Mouse (Mus musculus): ENCODE measurements at regions not wholly inside any gene's neighbourhood (a gene's known extent, or its start where the extent isn't known, plus 50 kb on each side); places are given as distances from the start of the nearest gene placed in this dataset.
"Not testable (repeated sequence)": the region's sequence is repeated elsewhere in the genome, so short reads cannot be mapped to it uniquely, and the experiment has no call there.

DNA sequence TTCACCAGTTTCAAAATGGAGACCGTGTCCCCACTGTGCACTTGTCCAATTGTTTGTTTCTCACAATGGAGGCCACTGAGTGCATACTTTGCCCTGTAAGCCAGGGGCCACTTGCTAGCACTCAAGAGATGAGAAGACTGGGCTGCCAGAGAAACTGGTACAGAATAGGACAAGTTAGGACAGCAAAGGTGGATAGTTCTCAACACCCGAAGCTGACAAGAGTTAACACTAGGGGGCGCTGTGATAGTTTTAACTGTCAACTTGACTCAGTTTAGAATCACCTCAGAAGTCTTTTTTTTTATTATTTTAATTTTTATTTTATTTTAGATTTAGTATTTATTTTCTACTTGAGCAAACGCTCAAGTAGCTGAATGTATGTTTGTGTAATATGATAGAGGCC is 188.2 kb upstream of the Asap2 start:
- WGBS (ENCODE audit: insufficient replicate concordance) = 53% methylated on average over 3 of the region's 4 CpGs
- not testable (repeated sequence) for H3K36me3 ChIP-seq (replicated peaks; ENCODE audit: insufficient read depth, low read length); H3K4me3 ChIP-seq (ENCODE audit: low read depth, low read length); H3K27ac ChIP-seq (ENCODE audit: low read depth); DNase-seq; H3K4me1 ChIP-seq (ENCODE audit: insufficient read depth); H3K9ac ChIP-seq (replicated peaks); H3K9me3 ChIP-seq (ENCODE audit: low read length); ATAC-seq; H3K27me3 ChIP-seq (ENCODE audit: insufficient read depth, low read length); H3K4me2 ChIP-seq (ENCODE audit: low read depth, low read length)

DNA sequence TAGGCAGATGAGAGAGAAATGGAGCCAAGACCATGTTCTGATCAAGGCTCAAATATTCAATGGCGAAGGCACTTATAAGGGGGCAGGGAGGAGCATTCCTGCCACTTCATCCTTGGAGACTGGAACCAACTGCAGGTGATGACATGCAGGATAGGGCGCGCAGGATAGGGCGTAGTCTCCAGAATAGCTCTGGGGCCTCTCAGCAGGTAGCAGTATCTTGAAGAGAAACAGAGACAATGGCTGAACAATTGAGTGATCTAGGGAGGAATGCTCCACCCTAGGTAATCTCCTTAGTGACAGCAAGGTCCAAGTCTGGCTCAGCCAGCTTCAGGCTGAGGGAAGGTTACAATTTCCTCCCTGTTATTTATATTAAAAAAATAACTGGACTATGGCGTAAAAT is 184.8 kb upstream of the Asap2 start:
- DNase-seq; ATAC-seq; H3K9me3 ChIP-seq (ENCODE audit: low read length); H3K4me3 ChIP-seq (ENCODE audit: low read depth, low read length); H3K9ac ChIP-seq (replicated peaks); H3K4me2 ChIP-seq (ENCODE audit: low read depth, low read length); H3K27me3 ChIP-seq (ENCODE audit: insufficient read depth, low read length); H3K4me1 ChIP-seq (ENCODE audit: insufficient read depth); H3K27ac ChIP-seq (ENCODE audit: low read depth); H3K36me3 ChIP-seq (replicated peaks; ENCODE audit: insufficient read depth, low read length): not testable (repeated sequence)
- 88% methylated on average over 4 of the region's 5 CpGs for WGBS (ENCODE audit: insufficient replicate concordance)

- H3K9me3 ChIP-seq (ENCODE audit: low read length) = no peaks in the 10 kb centered on the region
- H3K4me1 ChIP-seq (ENCODE audit: insufficient read depth) = no peaks in the 10 kb centered on the region
- 64% methylated on average over 2 of the region's 2 CpGs for WGBS (ENCODE audit: insufficient replicate concordance)
- H3K9ac ChIP-seq (replicated peaks) = no peak overlapping the region
- no peak overlapping the region for H3K4me3 ChIP-seq (ENCODE audit: low read depth, low read length)
- H3K27me3 ChIP-seq (ENCODE audit: insufficient read depth, low read length) = no peaks in the 10 kb centered on the region
- no peaks in the 10 kb centered on the region for H3K36me3 ChIP-seq (replicated peaks; ENCODE audit: insufficient read depth, low read length)
- no peak overlapping the region for H3K27ac ChIP-seq (ENCODE audit: low read depth)
- DNase-seq (no peak), ATAC-seq (no peak)
- TF ChIP-seq CTCF (IDR thresholded peaks at IDR 0.05; ENCODE audit: low read depth) (no peak), EP300 (IDR thresholded peaks at IDR 0.05; ENCODE audit: low read depth) (no peak)
- no peak overlapping the region for H3K4me2 ChIP-seq (ENCODE audit: low read depth, low read length)
These were observed 183.6 kb upstream of the Asap2 start for GRCm38 (mm10) chr12:20806681-20807080.

DNA sequence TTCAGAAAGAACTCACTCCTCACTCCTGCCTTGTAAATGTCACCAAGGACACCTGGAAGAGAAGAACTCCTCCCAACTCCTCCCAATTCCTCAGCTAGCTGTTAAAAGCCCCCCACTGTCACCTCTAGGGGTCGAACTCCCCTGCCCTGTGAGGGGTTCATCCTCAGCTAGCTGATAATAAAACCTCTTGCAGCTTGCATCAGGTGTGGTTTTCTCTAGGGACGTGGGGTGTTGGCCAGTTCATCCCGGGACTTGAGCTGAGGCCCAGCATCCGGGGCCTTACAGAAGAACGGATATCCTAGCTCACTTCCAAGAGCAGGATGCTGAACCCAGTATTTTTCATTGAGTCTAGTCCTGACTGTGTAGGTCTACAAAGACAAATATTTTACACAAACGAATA is 176.4 kb upstream of the Asap2 start:
- H3K36me3 ChIP-seq (replicated peaks; ENCODE audit: insufficient read depth, low read length); H3K27me3 ChIP-seq (ENCODE audit: insufficient read depth, low read length); H3K4me1 ChIP-seq (ENCODE audit: insufficient read depth); H3K4me3 ChIP-seq (ENCODE audit: low read depth, low read length); DNase-seq; H3K4me2 ChIP-seq (ENCODE audit: low read depth, low read length); H3K9me3 ChIP-seq (ENCODE audit: low read length); H3K27ac ChIP-seq (ENCODE audit: low read depth); ATAC-seq; H3K9ac ChIP-seq (replicated peaks): not testable (repeated sequence)
- 71% methylated on average over 6 of the region's 6 CpGs for whole genome bisulfite sequencing (ENCODE audit: insufficient replicate concordance)

DNA sequence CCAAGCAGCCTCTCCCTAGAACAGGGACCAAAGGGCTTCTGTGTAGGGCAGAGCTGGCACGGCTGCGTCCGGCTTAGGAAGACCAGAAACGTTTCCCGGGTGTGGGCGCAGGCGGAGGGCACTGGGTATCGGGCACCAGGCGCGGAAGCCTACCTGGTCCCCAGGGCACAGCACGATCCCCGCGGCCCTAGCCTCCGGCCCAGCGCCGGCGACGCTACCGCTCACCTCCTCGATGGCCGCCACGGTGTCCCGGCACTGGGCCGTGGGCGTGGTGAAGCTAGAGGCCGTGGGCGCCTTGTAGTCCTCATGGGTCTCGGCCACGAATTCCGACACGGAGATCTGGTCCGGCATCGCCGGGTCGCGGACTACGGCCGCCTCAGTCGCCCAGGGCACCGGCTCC is 175.1 kb upstream of the Asap2 start:
- peak overlapping the region; percentile 56 for H3K4me2 ChIP-seq (ENCODE audit: low read depth, low read length)
- WGBS (ENCODE audit: insufficient replicate concordance) = 29% methylated on average over 40 of the region's 40 CpGs
- ATAC-seq (peak; percentile 42; the same call in 1 of the 2 replicates), DNase-seq (peak; percentile 13)
- H3K27ac ChIP-seq (ENCODE audit: low read depth); H3K4me1 ChIP-seq (ENCODE audit: insufficient read depth); H3K9me3 ChIP-seq (ENCODE audit: low read length); H3K27me3 ChIP-seq (ENCODE audit: insufficient read depth, low read length); H3K36me3 ChIP-seq (replicated peaks; ENCODE audit: insufficient read depth, low read length): not testable (repeated sequence)
- H3K4me3 ChIP-seq (ENCODE audit: low read depth, low read length) = peak overlapping the region; percentile 46
- H3K9ac ChIP-seq (replicated peaks) = peak overlapping the region; percentile 21; the same call in 1 of the 2 replicates

DNA sequence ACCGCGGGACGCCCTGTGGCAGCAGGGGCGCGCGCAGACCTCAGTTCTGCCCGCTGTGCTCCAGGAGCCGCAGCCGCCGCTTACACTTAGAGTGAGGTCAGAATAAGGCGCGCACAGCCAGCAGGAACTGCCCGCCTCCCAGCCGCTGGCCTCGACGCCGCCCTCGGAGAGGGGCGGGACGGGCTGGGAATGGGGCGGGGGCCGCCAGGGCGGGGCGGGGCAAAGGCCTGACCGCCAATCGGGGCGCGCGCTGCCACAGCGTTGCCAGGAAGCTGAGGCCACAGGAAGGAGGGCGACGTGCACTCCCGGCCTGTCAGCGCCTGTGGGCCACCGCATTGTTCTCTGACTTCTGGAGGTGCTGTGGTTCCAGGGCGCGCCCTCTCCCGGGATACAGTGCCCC is 174.7 kb upstream of the Asap2 start:
- peaks cover 2% of the 10 kb centered on the region; the same call in 1 of the 2 replicates for H3K9me3 ChIP-seq (ENCODE audit: low read length)
- H3K4me1 ChIP-seq (ENCODE audit: insufficient read depth) = no peaks in the 10 kb centered on the region
- no peaks in the 10 kb centered on the region for H3K36me3 ChIP-seq (replicated peaks; ENCODE audit: insufficient read depth, low read length)
- H3K27me3 ChIP-seq (ENCODE audit: insufficient read depth, low read length) = no peaks in the 10 kb centered on the region
- DNase-seq (peak; percentile 76), ATAC-seq (peak; percentile 98)
- H3K4me2 ChIP-seq (ENCODE audit: low read depth, low read length) = peak overlapping the region; percentile 56
- WGBS (ENCODE audit: insufficient replicate concordance) = 23% methylated on average over 13 of the region's 38 CpGs
- peak overlapping the region; percentile 21; the same call in 1 of the 2 replicates for H3K9ac ChIP-seq (replicated peaks)
- peak overlapping the region; percentile 46 for H3K4me3 ChIP-seq (ENCODE audit: low read depth, low read length)
- H3K27ac ChIP-seq (ENCODE audit: low read depth) = no peak overlapping the region
- TF ChIP-seq EP300 (IDR thresholded peaks at IDR 0.05; ENCODE audit: low read depth) (no peak), CTCF (IDR thresholded peaks at IDR 0.05; ENCODE audit: low read depth) (no peak)

- not testable (repeated sequence) for H3K4me1 ChIP-seq (ENCODE audit: insufficient read depth); H3K27me3 ChIP-seq (ENCODE audit: insufficient read depth, low read length); DNase-seq; H3K4me3 ChIP-seq (ENCODE audit: low read depth, low read length); H3K9ac ChIP-seq (replicated peaks); H3K4me2 ChIP-seq (ENCODE audit: low read depth, low read length); H3K9me3 ChIP-seq (ENCODE audit: low read length); H3K27ac ChIP-seq (ENCODE audit: low read depth); H3K36me3 ChIP-seq (replicated peaks; ENCODE audit: insufficient read depth, low read length); ATAC-seq
- WGBS (ENCODE audit: insufficient replicate concordance) = 65% methylated on average over 4 of the region's 4 CpGs
These were observed 146.5 kb upstream of the Asap2 start for GRCm38 (mm10) chr12:20843661-20844320.
